8 mouse cellular contexts compared by ENCODE assay signal in genomic region chr7:35395734-35396456, GRCm38 (mm10). TPM values are rescaled to one million over a fixed set of nuclear protein-coding genes. Genes with fewer than 3 reads are reported as not detected.
A peak's percentile ranks its signal among the peaks of the same experiment; 100 is the strongest.
DNase-seq lines count a peak whose midpoint lies in the region; ATAC-seq lines count a peak whose summit lies in the region.

No protein-coding gene starts in this region.

- peak overlapping the region; percentile 72 for H3K4me3 ChIP-seq in kidney, embryonic 15.5 days (replicated peaks)
- H3K4me3 ChIP-seq in embryonic facial prominence, embryonic 11.5 days (ENCODE audit: low read depth, low read length), result peak overlapping the region; percentile 67
- H3K4me3 ChIP-seq in hindbrain, embryonic 13.5 days, result peak overlapping the region; percentile 69

- H3K4me1 ChIP-seq in kidney, embryonic 15.5 days, result peaks cover 23% of the 10 kb centered on the region
- no peaks in the 10 kb centered on the region for H3K4me1 ChIP-seq in embryonic facial prominence, embryonic 11.5 days (ENCODE audit: control insufficient read depth, insufficient read depth, low read length)
- peaks cover 24% of the 10 kb centered on the region for H3K4me1 ChIP-seq in hindbrain, embryonic 13.5 days (replicated peaks)

- 13% methylated on average over 17 of the region's 17 CpGs for WGBS in kidney, embryonic 15.5 days
- WGBS in embryonic facial prominence, embryonic 11.5 days, result 12% methylated on average over 17 of the region's 17 CpGs
- 19% methylated on average over 17 of the region's 17 CpGs for WGBS in hindbrain, embryonic 13.5 days

- H3K4me2 ChIP-seq in kidney, embryonic 15.5 days, result peak overlapping the region; percentile 85
- H3K4me2 ChIP-seq in embryonic facial prominence, embryonic 11.5 days (ENCODE audit: low read depth, low read length), result peak overlapping the region; percentile 73
- peak overlapping the region; percentile 69 for H3K4me2 ChIP-seq in hindbrain, embryonic 13.5 days

- peak overlapping the region; percentile 49; the same call in 1 of the 2 replicates for H3K27ac ChIP-seq in kidney, embryonic 15.5 days
- H3K27ac ChIP-seq in embryonic facial prominence, embryonic 11.5 days (replicated peaks; ENCODE audit: low read depth, low read length), result no peak overlapping the region
- H3K27ac ChIP-seq in hindbrain, embryonic 13.5 days, result no peak overlapping the region

- peak overlapping the region; percentile 55 for H3K9ac ChIP-seq in kidney, embryonic 15.5 days
- H3K9ac ChIP-seq in embryonic facial prominence, embryonic 11.5 days (replicated peaks; ENCODE audit: low read length), result peak overlapping the region; percentile 43
- peak overlapping the region; percentile 68 for H3K9ac ChIP-seq in hindbrain, embryonic 13.5 days

- no peaks in the 10 kb centered on the region for H3K9me3 ChIP-seq in kidney, embryonic 15.5 days (replicated peaks)
- H3K9me3 ChIP-seq in embryonic facial prominence, embryonic 11.5 days (replicated peaks; ENCODE audit: control insufficient read depth, low read length), result no peaks in the 10 kb centered on the region
- H3K9me3 ChIP-seq in hindbrain, embryonic 13.5 days, result no peaks in the 10 kb centered on the region

- no peaks in the 10 kb centered on the region for H3K27me3 ChIP-seq in kidney, embryonic 15.5 days
- no peaks in the 10 kb centered on the region for H3K27me3 ChIP-seq in embryonic facial prominence, embryonic 11.5 days (ENCODE audit: control insufficient read depth, insufficient read depth, low read length)
- H3K27me3 ChIP-seq in hindbrain, embryonic 13.5 days, result no peaks in the 10 kb centered on the region

- peaks cover 46% of the 10 kb centered on the region for H3K36me3 ChIP-seq in kidney, embryonic 15.5 days
- H3K36me3 ChIP-seq in embryonic facial prominence, embryonic 11.5 days (replicated peaks; ENCODE audit: control insufficient read depth, insufficient read depth, low read depth, low read length), result no peaks in the 10 kb centered on the region
- peaks cover 39% of the 10 kb centered on the region for H3K36me3 ChIP-seq in hindbrain, embryonic 13.5 days

- ATAC-seq in kidney, embryonic 15.5 days (replicated peaks; ENCODE audit: low FRiP score), result peak; percentile 7; the same call in 1 of the 2 replicates
- ATAC-seq in embryonic facial prominence, embryonic 11.5 days (replicated peaks; ENCODE audit: insufficient number of reproducible peaks, low FRiP score, low TSS enrichment, low read depth), result no peak
- peak; percentile 11; the same call in 1 of the 2 replicates for ATAC-seq in hindbrain, embryonic 13.5 days (ENCODE audit: low FRiP score)
- ATAC-seq in megakaryocyte progenitor cell, adult 5-6 weeks (replicated peaks; ENCODE audit: poor library complexity), result peak; percentile 40

- no peak for DNase-seq in kidney, adult 11 months
- peak; percentile 48 for DNase-seq in MEL-GATA-1-ER (ENCODE audit: extremely low read depth, low read depth)
- DNase-seq in embryonic facial prominence, embryonic 11.5 days (ENCODE audit: low spot score), result no peak
- DNase-seq in urinary bladder, adult 2 months (ENCODE audit: low spot score), result no peak
- DNase-seq in left cerebral cortex, adult 11 months (ENCODE audit: low spot score), result no peak

RNA-seq across cellular contexts. Expression of gene Faap24, which starts 0.7 kb away (rescaled TPM):
- 19.4 and 20.2 TPM in 2 replicates for polyA plus RNA-seq in kidney, embryonic 15.5 days (2015; fragmentation: Nextera tagmentation; extraction: Ambion mirVana)
- polyA plus RNA-seq in embryonic facial prominence, embryonic 11.5 days (2014; fragmentation: Nextera tagmentation; extraction: Ambion mirVana), result 19.4 and 20.1 TPM in 2 replicates
- 19.3 and 23.0 TPM in 2 replicates for polyA plus RNA-seq in hindbrain, embryonic 13.5 days (2015; fragmentation: Nextera tagmentation; extraction: Ambion mirVana)
- 17.2 and 24.1 TPM in 2 replicates for total RNA-seq in megakaryocyte progenitor cell, adult 5-6 weeks (2015)
- 16.3 and 18.9 TPM in 2 replicates for total RNA-seq in megakaryocyte progenitor cell, adult 5-6 weeks (2017)
- 5.2 and 5.4 TPM in 2 replicates for polyA plus RNA-seq in urinary bladder, adult 2 months (2012; rRNA removed)

RNA-seq across cellular contexts. Expression of gene Cep89, which starts 0.9 kb away (rescaled TPM):
- 53.9 and 63.3 TPM in 2 replicates for polyA plus RNA-seq in kidney, embryonic 15.5 days (2015; fragmentation: Nextera tagmentation; extraction: Ambion mirVana)
- polyA plus RNA-seq in embryonic facial prominence, embryonic 11.5 days (2014; fragmentation: Nextera tagmentation; extraction: Ambion mirVana), result 37.5 and 41.1 TPM in 2 replicates
- 29.6 and 30.5 TPM in 2 replicates for polyA plus RNA-seq in hindbrain, embryonic 13.5 days (2015; fragmentation: Nextera tagmentation; extraction: Ambion mirVana)
- total RNA-seq in megakaryocyte progenitor cell, adult 5-6 weeks (2015), result 9.6 and 16.9 TPM in 2 replicates
- 8.0 and 13.6 TPM in 2 replicates for total RNA-seq in megakaryocyte progenitor cell, adult 5-6 weeks (2017)
- 13.4 and 14.4 TPM in 2 replicates for polyA plus RNA-seq in urinary bladder, adult 2 months (2012; rRNA removed)

RNA-seq across cellular contexts. Expression of gene Slc7a9, which starts 52.7 kb away (rescaled TPM):
- polyA plus RNA-seq in kidney, embryonic 15.5 days (2015; fragmentation: Nextera tagmentation; extraction: Ambion mirVana), result 8.4 and 9.2 TPM in 2 replicates
- 0.70 TPM in 1 of 2 replicates, not detected in the other for polyA plus RNA-seq in embryonic facial prominence, embryonic 11.5 days (2014; fragmentation: Nextera tagmentation; extraction: Ambion mirVana)
- polyA plus RNA-seq in hindbrain, embryonic 13.5 days (2015; fragmentation: Nextera tagmentation; extraction: Ambion mirVana), result not detected in 2 replicates
- total RNA-seq in megakaryocyte progenitor cell, adult 5-6 weeks (2015), result not detected in 2 replicates
- total RNA-seq in megakaryocyte progenitor cell, adult 5-6 weeks (2017), result not detected in 2 replicates
- polyA plus RNA-seq in urinary bladder, adult 2 months (2012; rRNA removed), result 0.03 and 0.04 TPM in 2 replicates
